Mouse (Mus musculus) cortical plate, adult 2 months (tissue): Measurements from ENCODE around the gene Clec2g.

Experiments
- CTCF ChIP-seq: fragments of 200-500 bp; IDR thresholded peaks from 2 replicates; pipeline ENCODE4 v1.5.1; 2011; ENCODE audit warnings: mild to moderate bottlenecking, control low read depth, low read length; ENCODE audit not compliant: insufficient read depth; ENCODE audit errors: extremely low read depth
- POLR2A ChIP-seq: fragments of 200-500 bp; IDR thresholded peaks from 2 replicates; pipeline ENCODE4 v1.6.1; 2011; ENCODE audit warnings: mild to moderate bottlenecking, low read length, control low read depth; ENCODE audit not compliant: insufficient read depth; ENCODE audit errors: extremely low read depth

GRCm38 (mm10) chr6:128913598-128914254, 20.5 kb upstream of the Clec2g start:
- no peak for TF ChIP-seq CTCF
- no peak for TF ChIP-seq POLR2A
